Mouse (Mus musculus): Measurements from ENCODE around the gene Trmt44.

The Trmt44 gene

DNA sequence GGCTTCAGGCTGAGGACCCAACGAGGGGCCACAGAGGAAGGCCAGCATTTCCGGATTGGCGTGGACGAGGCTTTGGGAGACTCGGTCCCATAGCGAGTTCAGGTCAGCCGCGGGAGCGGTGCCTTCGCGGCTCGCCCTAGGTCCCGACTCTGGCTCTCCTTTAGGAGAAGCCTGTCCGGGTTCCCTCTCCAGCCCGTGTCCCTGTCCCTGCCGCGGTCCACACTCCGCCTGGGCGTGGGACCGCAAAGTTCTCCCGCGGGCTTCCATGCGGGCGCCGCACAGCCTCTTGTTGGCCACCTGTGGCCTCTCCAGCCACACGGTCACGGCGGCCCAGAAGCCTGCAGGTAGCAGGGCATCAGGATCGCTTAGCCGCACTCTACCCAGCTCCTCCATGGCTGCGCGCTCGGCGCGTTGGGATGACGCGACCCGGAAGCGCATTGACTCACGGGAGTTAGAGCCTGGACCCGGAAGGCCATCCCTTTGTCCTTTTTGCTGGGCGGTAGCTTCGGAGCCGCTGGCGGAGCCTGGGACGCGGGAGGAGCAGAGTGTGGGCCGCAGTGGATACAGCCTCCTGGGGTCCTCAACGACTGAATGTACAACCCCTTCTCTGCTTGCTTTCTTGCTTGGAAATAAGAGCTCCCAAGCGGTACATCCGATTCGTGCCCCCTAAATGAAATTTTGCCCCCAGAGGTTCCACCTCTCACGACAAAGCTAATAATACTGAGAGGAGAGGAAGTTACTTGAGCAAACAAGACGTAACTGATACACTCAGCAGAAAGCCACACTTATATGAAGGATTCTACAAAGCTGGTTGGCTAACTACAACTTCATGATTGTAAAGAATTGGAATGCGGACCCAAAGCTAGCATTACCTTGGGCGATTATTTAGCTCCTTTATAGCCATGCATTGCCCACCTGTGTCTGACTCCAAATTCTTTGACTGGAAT, at the start of gene Trmt44:
TSS of gene Trmt44 (minus strand) at position 418 of the 947 bp plus-strand sequence.
- in situ Hi-C loops (cut with MboI, MseI), result no loop called here

DNA sequence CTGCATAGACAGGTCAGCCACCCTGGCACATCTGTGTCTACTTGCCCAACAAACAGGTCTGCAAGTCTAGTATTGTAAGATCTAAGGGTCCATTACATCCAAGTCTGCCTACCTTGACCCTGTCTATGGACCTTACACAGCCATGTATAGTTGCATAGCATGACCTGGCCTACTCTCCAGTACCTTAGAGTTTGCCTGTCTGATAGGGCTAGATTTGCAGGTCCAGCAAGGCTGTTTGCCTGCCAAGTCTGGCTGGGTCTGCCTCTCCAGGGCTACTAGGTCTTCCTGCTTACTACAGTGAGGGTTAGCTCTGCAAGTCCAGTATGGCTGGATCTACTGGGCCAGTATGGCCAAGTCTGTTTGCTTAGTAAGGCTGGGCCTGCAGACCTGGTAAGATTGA, 49.0 kb upstream of the Trmt44 start:
- in situ Hi-C loops (cut with MboI, MseI), result no loop called here

DNA sequence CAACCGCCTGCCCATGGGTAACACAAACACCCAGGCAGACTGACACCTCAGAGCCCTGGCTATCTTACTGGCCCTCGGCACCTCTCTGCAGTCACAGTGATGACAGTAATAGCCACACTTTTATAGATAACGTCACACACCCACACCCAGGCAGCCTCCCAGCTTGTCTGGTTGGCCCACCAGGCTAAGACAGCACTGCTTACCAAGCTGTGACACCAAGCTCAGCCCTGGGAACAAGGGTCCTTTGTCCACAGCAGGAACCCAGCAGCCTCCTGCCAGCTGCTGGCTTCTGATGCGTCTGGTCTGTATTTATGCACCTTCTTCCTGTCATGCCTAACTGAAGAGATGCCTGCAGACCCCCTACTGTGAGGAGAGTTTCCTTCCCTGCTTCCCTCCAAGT, 46.2 kb upstream of the Trmt44 start:
- in situ Hi-C loops (cut with MboI, MseI), result no loop called here

DNA sequence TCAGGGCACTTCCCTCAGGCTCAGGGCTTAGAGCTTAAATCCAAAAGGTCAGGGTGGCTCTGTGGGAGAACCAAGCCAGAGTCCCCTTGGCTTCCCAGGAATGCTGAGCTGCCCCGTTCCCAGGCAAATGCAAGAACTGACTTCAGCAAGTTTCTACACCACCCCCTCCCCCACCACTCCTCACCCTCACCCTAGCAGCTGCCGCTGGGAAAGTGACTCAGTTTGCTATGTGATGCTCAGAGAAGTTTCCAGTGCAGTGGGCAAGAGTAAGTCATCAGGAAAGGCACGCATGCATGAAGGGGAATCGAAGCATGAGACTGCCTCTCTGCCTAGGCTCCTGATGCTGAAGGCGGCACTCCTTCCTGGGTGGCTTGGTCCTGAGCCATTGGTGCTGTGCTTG, 42.1 kb upstream of the Trmt44 start:
- in situ Hi-C loops (cut with MboI, MseI), result no loop called here

DNA sequence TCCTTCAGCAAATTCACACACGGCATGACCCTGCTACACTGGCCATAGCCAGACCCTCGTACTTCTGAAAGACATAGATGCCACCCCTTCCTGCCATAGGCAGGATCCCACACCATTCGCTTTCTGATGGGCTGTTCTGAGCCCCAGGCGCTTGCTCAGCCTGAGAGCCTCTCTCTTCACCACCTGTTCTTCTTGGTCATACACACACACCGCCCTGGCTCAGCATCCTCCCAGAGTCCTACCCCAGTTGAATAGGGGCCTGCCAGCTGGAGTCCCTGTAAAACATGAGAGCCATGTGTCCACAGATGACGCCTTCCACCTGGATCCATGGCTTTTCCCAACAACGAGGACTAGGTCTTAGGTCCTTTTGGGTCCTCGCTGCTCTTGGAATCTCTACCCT, 37.9 kb upstream of the Trmt44 start:
- in situ Hi-C loops (cut with MboI, MseI), result no loop called here

DNA sequence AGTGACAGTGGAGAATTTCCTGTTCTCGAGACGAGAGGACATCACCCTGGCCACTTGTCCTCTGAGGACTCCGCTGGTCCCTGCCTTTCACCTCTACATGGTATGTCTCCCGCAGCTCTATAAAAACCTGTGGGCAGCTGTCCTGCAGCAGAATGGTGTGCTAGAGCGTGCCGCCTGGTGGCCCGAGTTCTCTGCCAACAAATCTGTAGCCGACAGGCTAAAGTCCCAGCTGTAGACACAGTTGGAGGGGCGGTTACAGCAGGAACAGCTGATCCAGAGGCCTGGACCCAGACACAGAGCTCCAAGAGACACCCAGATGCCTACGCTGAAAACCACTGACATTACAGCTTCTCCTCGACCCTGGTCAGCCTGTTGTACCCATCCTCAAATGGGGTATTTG, 37.0 kb upstream of the Trmt44 start:
- in situ Hi-C loops (cut with MboI, MseI), result no loop called here

DNA sequence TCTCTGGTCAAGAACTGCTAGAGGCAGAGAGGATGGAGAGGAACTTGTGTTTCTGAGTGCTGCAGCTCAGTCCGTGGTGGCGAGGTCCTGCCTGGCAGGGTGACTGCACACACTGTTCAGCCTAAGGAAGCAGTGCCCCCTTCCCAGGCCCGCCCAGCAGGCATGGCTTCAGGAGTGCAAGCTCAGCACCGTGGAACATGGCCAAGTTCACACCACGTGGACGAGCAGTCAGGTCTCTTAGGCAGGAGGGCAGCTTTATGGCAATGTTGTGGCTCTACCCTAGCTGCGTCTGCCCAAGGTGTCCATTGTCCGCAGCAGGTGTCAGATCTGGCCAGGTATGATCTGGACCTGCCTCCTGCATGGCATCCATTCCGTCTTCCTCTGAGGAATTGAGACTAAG, 36.3 kb upstream of the Trmt44 start:
- in situ Hi-C loops (cut with MboI, MseI), result no loop called here

DNA sequence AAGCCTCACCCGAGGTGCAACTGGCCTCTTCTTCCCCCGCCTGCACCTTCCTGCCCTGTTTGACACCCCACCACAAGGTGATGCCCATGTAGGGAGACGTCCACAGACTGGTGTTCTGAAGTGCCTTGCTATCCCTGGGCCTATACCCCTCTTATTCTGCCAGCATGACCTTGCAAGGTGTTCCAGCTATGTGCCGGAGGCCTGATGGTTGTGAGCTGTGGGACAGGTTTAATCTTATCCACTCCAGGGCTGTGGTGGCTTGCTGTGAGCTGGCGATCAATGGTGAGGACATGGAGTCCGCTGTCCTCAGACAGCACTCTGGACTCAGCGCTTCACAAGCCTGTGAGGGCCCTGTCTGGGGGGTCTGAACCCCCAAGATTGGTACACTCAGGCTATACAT, 35.5 kb upstream of the Trmt44 start:
- in situ Hi-C loops (cut with MboI, MseI), result no loop called here

DNA sequence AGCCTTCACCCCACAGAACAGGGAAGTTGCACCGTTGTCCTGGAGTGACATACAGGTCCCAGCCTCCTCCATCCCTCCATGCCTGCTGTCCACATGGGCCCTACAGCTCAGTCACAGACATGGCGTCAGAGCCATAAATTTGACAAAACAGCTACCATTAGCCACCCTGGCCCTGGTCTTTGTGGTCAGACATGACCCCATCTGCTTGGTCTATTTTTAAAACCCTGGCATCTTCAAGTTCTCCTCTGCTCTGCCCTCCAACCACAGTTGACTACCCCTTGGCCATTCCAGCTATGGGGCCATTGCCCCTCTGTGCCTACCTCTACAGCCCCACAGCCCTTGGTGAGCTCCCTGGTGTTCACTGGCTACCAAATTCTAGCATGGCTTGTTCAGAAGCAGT, 35.1 kb upstream of the Trmt44 start:
- in situ Hi-C loops (cut with MboI, MseI), result no loop called here

DNA sequence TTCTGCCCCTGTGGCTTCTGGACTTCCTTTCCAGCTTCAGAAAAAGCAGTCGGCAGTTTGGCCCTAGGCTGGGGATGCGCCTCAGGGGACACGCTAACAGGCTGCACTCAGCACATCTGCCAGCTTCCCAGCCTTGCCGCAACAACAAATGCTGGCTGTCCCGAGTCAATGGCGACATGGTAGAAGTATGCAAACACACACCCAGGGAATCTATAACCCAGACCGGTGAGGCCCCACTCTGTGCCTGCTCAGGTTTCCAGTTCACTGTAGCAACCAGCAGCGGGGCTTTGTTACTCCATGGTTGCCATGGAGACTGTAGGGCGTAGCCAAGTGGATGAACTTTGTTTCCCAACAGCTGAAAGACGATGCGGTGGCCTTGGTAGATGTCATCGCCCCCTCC, 34.5 kb upstream of the Trmt44 start:
- in situ Hi-C loops (cut with MboI, MseI), result no loop called here

DNA sequence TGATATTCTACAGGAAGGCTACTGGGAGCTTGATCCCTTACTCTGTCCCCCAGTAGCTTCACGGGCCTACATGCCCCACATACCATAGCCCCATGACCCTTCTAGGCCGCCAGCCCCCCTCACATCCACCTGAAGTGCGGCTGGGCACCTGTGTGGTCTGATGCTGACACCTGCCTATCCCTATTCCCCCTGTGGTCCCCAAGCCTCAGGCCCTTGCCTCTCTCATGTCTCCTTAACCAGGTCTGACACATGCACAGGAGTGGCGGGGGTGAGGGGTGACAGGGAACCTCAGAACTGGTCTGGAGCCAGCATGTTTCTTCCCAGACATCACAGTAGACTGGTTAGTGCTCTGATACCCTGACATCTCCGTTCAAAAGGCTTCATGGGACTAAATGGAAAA, 33.7 kb upstream of the Trmt44 start:
- in situ Hi-C loops (cut with MboI, MseI), result no loop called here

DNA sequence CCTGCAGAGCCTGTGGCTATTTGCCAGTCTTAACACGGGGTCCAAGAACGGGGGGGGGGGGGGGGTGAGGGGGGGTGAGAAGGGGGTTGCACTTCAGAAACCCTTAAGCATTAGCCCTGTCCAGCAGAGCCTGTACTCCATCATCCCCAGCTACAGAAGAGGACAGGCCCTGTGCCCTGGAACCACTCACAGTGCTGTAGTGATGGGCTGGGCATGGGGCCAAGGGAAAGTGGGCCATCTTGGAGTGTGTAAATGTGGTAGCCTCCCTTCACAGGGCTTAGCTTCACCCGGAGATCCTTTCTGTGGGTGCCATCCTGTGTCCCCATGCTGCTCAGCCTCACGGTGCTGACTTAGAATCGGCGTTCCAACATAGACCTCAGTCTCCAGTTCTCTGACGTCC, 32.9 kb upstream of the Trmt44 start:
- in situ Hi-C loops (cut with MboI, MseI), result no loop called here

DNA sequence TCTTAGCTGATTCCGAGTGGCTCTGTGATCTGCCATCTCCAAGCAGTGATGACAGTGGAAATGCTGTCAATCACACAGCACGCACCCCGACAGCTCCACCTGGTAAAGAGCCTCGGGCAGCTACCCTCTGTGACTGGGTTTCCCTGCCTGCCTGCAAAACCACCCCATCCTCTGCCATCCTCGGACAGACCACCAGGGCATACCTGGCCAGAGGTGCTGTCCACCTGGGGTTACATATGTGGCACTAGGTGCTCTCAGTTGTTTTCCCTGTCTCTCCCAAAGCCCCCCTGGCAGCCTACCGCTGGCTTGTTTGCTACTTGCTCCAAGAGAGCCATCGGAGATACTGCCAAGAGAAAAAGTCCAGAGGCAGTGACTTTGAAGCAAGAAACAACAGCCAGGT, 31.9 kb upstream of the Trmt44 start:
- in situ Hi-C loops (cut with MboI, MseI), result no loop called here

DNA sequence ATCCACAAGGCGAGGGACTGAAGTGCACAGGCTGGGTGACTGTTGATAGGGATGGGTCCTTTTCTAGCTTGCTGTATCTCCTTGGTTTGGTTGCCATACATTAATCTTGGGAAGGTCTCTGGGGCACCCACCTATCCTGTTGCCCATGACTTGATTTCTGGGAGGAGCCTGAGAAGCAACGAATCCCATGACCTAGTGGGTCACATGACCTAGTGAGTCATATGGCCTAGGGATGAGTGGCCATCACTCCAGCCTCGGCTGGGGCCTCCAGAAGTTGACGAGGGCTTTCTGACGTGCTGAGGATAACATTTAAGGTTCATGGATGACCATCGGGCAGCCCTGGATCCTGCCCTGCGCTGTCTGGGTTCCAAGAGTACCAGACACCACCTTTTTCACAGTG, 30.5 kb upstream of the Trmt44 start:
- in situ Hi-C loops (cut with MboI, MseI), result no loop called here

DNA sequence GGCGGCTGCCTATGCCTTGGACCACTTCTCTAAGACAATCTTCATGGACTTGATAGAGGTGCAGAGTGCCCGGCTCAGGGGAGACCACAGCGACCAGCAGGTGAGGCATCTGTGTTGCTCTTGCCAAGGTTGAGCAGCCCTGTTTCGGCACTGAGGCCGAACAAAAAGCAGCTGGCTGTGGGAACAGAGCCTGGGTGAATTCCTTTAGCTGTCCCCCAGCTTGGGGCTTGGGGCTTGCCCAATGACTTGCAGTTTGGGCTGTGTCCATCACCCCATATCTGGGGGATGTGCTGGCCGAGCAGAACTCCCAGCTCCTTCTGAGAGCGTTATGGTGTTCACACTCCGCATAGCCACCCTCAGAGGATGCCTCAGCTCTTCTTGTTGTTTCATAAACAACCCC, 26.7 kb upstream of the Trmt44 start:
- in situ Hi-C loops (cut with MboI, MseI), result no loop called here

DNA sequence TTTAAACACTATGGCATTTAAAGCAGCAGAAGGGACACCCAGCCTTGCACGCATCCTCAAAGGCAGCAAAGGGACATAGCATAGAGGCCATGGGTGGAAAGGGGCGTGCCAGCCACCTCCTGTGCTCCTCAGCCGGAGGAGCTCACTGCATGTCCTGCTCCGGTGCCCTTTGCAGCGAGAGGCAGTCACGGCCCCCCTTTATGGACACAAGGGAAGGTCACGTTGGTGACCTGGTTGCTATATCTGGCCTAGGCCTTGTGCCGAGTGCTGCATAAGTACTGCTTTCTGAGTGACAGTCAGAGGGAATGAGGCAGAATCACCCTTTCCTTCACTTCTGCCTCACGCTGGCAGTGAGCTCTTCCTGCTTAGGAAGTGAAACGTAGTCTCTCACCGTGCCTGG, 25.4 kb upstream of the Trmt44 start:
- in situ Hi-C loops (cut with MboI, MseI), result no loop called here

DNA sequence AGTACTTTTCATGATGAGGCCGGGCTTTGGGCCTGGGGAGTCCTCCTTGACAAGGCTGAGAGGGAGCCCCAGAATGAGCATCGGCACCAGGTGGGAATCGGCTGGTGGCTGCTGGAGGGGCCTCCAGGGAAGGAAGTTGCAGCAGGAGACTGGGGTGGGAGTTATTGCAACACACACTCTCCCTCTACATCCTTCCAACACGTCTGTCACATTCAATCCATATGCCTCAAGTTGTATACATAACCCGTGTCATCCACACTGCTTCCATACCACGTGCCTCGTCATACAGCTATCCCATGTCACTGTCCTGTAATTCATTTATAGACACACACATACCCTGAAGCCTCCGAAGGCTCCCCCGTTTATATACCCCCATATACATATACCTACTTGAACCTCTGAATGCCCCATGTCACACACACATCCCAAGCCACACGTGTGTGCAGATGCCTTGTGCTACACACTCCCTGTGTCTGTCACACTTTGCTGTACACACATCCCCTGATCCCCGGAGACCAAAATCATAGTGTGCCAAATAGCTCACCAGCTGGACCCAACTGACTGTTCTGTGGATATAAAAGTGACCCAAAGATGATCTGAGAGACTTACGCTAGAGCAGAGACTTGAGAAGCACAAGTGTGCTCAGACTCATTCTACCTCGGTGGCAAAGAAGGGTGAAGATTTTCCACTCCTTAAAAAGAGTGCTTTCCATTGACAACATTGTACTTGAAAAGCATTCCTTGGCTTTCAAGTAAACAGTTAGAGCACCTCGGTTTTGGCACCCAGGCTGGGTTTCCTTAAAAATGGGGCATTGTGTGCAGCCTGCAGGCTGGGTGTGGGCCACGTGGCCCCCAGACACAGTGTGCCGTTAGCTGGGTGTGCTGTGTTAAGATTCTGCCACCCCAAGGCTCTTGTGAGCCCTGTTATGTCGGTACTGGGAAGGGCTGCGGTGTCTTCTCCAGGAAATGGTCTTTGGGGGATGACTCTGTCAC, 21.6 kb upstream of the Trmt44 start:
- in situ Hi-C loops (cut with MboI, MseI), result no loop called here

DNA sequence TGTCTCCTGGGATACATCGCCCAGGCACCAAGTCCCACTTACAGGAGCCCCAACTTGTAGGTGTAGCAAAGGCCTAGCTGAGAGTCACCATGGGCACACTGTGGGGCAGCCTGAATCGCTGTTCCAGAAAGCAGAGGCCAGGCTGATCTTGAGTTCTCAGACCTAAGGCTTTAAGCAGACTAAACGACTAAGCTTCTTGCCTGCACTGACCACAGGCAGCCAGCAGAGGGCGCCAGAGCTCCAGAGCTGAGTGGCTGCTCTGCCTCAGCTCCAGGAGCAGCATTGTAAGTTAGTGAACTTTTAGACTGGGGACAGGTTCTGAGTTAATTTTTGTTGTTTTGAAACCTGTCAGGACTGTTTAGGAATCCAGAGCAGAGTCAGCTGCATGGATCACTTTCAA, 20.8 kb upstream of the Trmt44 start:
- in situ Hi-C loops (cut with MboI, MseI), result no loop called here

DNA sequence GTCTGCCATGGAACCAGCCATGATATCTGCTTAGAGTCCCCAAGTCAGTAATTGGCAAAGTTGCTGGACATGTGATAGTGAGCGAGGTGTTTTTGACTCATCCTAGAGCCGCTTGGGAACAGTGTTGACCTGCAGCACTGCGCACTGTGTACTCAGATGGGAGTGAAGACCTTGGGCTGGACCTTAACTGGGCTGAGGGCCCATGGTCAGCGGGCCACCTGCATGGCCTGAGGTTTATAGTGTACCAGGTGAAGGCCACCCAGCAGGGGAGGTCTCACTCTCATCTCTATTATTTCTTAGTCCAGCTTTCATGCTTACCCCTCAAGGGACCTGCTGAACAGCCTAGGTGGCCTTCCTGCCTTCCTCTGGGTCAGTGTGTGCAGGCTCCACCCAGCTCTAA, 19.9 kb upstream of the Trmt44 start:
- in situ Hi-C loops (cut with MboI, MseI), result loop anchor here (5.0 kb wide), 1 partner anchor 118 kb away; no protein-coding TSS in a partner anchor

DNA sequence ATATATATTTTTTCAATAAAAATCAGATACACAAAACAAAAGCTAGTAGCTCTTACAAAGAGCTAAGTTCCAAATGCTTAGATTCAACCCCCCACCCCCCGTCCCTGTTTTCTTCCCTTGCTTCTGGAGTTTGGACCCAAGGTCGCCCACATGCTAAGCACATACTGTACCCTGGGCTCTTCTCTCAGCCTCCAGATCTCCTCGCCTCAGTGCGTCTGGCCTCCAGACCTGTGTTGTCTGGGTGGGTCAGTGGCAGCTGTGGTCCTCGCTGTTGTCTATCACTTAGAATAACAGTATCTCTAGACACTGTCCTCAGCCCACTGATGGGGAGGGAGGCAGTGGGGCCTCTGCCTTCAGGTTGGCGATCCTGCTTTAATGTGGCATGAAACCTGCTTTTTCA, 18.4 kb upstream of the Trmt44 start:
- in situ Hi-C loops (cut with MboI, MseI), result loop anchor here (5.0 kb wide), 1 partner anchor 119 kb away; no protein-coding TSS in a partner anchor

DNA sequence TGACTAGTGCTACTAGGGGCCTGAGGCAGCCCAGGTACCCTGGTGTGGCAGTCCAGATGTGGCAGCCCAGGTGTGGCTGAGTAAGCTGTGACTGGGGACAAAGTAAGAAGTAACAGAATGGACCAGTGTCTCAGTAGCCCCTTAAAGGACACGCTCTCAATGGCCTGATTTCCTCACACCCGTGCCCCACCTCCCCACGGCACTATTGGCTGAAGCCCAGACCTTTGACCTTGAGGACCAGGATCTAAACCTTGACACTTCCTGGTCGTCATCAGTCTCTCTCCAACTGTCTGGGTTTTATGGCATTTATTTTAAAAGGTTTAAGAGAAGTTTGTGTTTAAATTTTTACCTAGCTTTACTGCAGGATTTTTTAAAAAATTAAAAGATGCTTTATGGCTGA, 18.0 kb upstream of the Trmt44 start:
- in situ Hi-C loops (cut with MboI, MseI), result loop anchor here (5.0 kb wide), 1 partner anchor 119 kb away; no protein-coding TSS in a partner anchor

DNA sequence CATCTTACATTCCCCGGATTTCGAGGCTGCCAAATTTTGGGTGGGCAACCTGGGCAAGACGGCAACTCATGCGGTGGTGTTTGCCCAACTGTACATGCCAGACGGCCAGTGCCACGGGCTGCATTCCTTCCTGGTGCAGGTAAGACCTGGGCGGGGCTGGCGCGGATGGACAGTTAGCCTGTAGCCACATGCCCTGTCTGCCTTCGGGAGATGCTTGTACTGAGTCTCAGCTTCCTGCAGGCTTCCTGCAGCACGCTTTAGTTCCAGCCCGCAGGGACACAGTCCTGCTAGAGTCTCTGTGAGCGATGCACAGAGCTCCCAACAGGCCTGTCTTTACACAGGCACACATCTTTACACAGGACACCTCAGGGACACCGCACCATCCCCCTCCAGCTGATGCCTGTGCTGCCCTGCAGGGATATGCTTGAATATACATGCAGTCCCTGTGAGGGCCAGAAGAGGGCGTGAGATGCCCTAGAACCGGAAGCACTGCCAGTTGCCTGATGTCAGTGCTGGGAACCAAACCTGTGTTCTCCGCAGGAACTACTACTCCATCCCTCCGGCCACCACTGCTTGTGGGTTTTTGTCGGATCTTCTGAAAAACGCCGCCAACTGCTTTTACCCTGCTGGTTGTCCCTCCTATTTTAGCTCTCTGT, 17.3 kb upstream of the Trmt44 start:
- in situ Hi-C loops (cut with MboI, MseI), result loop anchor here (5.0 kb wide), 1 partner anchor 120 kb away; no protein-coding TSS in a partner anchor
